Mouse (Mus musculus) ES-Bruce4 (cell line): ENCODE results near the gene Maml2.

Source experiments
- EP300 ChIP-seq: IDR thresholded peaks from 2 replicates; pipeline ENCODE4 v1.6.1; 2011; ENCODE audit warnings: low read depth, low read length; ENCODE audit not compliant: insufficient read depth
- POLR2A ChIP-seq: IDR thresholded peaks from one replicate; pipeline ENCODE4 v1.8.1; 2011; ENCODE audit warnings: low read length; ENCODE audit not compliant: insufficient read depth

DNA sequence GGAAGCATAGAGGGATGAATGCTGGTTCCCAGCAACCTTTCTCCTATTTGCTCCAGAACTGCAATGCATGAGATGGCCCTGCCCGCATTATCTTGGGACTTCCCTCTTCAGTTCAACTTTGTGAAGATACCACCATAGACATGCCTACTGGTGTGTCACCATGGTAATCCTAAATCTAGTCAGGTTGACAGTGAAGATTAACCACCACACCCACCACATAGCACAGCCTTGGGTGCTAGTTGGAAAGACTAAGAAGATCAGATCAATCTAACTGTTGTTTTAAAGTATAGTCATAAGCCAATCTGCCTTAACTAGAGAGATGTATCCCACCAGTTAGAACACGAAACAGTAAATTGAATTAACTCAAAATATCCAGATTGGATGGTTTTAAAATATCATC is 381.9 kb downstream of the Maml2 start:
- TF ChIP-seq POLR2A: no peak
- TF ChIP-seq EP300: no peak
